Mouse (Mus musculus) erythroblast, embryonic 14.5 days (primary cell): Measurements from ENCODE around the gene Stx5a. TPM values are rescaled to one million over a fixed set of nuclear protein-coding genes. Genes with fewer than 3 reads are reported as not detected.
A peak's percentile ranks its signal among the peaks of the same experiment; 100 is the strongest.

Experiments
- H3K27me3 ChIP-seq: 2 replicates; pipeline ENCODE4 v1.6.1; 2012; ENCODE audit warnings: inconsistent platforms; ENCODE audit not compliant: control insufficient read depth
- H3K36me3 ChIP-seq: 2 replicates; pipeline ENCODE4 v1.6.1; 2012; ENCODE audit warnings: mild to moderate bottlenecking, inconsistent platforms; ENCODE audit not compliant: control insufficient read depth
- H3K4me1 ChIP-seq: 2 replicates; pipeline ENCODE4 v1.6.1; 2012; ENCODE audit warnings: inconsistent platforms; ENCODE audit not compliant: control insufficient read depth
- H3K4me3 ChIP-seq: replicated peaks from 2 replicates; pipeline ENCODE3; 2012; ENCODE audit warnings: moderate library complexity, mild to moderate bottlenecking, inconsistent platforms
- H3K9me3 ChIP-seq: 2 replicates; pipeline ENCODE4 v1.6.1; 2012; ENCODE audit warnings: low read length, inconsistent platforms, mixed read lengths; ENCODE audit not compliant: control insufficient read depth
- GATA1 ChIP-seq: IDR thresholded peaks from 2 replicates; pipeline ENCODE4 v1.6.1; 2012; ENCODE audit warnings: low read length, inconsistent platforms, mixed read lengths
- TAL1 ChIP-seq: IDR thresholded peaks from 3 replicates; pipeline ENCODE4 v1.6.1; 2012; ENCODE audit warnings: low read length, inconsistent platforms, mixed read lengths
- polyA plus RNA-seq: library from polyadenylated mRNA; stranded (reverse); fragments of >175 nt; gene quantifications from 2 replicates; pipeline ENCODE4 v1.2.3, GENCODE M21; 2012

Gene Stx5a
- 3.3 and 3.6 TPM in 2 replicates for polyA plus RNA-seq

- Histone ChIP-seq H3K36me3 (peaks cover 80% of the 10 kb centered on the region), H3K27me3 (no peaks in the 10 kb centered on the region), H3K9me3 (no peaks in the 10 kb centered on the region), H3K4me1 (peaks cover 44% of the 10 kb centered on the region), H3K4me3 (peak within 1 kb of the TSS; percentile 82)
- TF ChIP-seq GATA1, result no peak
- no peak for TF ChIP-seq TAL1
Observed at GRCm38 (mm10) chr19:8741243-8741869, at the start of gene Stx5a. Gene Stx5a, plus strand, starts transcription at chr19:8741413.

- H3K36me3 ChIP-seq, result no peaks in the 10 kb centered on the region
- peaks cover 2% of the 10 kb centered on the region for H3K27me3 ChIP-seq
- peaks cover 23% of the 10 kb centered on the region for H3K4me1 ChIP-seq
- H3K4me3 ChIP-seq, result no peak overlapping the region
- TF ChIP-seq GATA1 (no peak), TAL1 (no peak)
- H3K9me3 ChIP-seq, result no peaks in the 10 kb centered on the region
Observed at GRCm38 (mm10) chr19:8691871-8692539, 49.2 kb upstream of the Stx5a start.

GRCm38 (mm10) chr19:8692740-8693139 is 48.5 kb upstream of the Stx5a start:
- H3K9me3 ChIP-seq, result no peaks in the 10 kb centered on the region
- H3K4me1 ChIP-seq, result peaks cover 23% of the 10 kb centered on the region
- H3K36me3 ChIP-seq, result no peaks in the 10 kb centered on the region
- no peak for TF ChIP-seq GATA1
- no peak for TF ChIP-seq TAL1
- H3K27me3 ChIP-seq, result peaks cover 2% of the 10 kb centered on the region
- H3K4me3 ChIP-seq, result no peak overlapping the region

- Histone ChIP-seq H3K27me3 (peaks cover 2% of the 10 kb centered on the region), H3K36me3 (no peaks in the 10 kb centered on the region), H3K4me1 (peaks cover 25% of the 10 kb centered on the region), H3K4me3 (peak overlapping the region; percentile 31), H3K9me3 (no peaks in the 10 kb centered on the region)
- no peak for TF ChIP-seq TAL1
Observed at GRCm38 (mm10) chr19:8695330-8695729, 45.9 kb upstream of the Stx5a start.

DNA sequence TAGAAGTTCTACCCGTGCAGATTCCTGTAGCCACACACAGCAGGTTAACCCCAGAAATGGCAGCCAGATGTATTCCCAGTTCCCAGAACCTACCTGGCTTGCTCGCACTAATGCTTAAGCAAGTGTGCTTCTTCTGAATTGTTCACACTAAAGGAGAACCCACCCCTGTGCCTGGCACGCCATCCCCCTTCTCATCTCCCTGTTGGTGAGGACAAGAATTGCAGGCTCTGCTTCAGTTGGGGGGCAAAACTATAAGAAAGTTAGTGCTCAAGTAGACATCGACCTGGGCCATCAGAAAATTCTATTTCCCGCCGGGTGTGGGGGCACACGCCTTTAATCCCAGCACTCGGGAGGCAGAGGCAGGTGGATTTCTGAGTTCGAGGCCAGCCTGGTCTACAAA is 41.6 kb upstream of the Stx5a start:
- no peak for TF ChIP-seq TAL1
- no peak for TF ChIP-seq GATA1
- Histone ChIP-seq H3K27me3 (no peaks in the 10 kb centered on the region; the same call in 1 of the 2 replicates), H3K9me3 (no peaks in the 10 kb centered on the region), H3K4me1 (peaks cover 21% of the 10 kb centered on the region), H3K4me3 (no peak overlapping the region), H3K36me3 (peaks cover 2% of the 10 kb centered on the region; the same call in 1 of the 2 replicates)

GRCm38 (mm10) chr19:8702458-8702857 is 38.8 kb upstream of the Stx5a start:
- peaks cover 16% of the 10 kb centered on the region for H3K4me1 ChIP-seq
- no peak for TF ChIP-seq GATA1
- TF ChIP-seq TAL1, result no peak

GRCm38 (mm10) chr19:8703571-8703970 is 37.6 kb upstream of the Stx5a start:
- TF ChIP-seq TAL1, result no peak
- no peak for TF ChIP-seq GATA1
- Histone ChIP-seq H3K9me3 (no peaks in the 10 kb centered on the region), H3K36me3 (peaks cover 38% of the 10 kb centered on the region), H3K4me3 (no peak overlapping the region), H3K27me3 (no peaks in the 10 kb centered on the region; the same call in 1 of the 2 replicates), H3K4me1 (peaks cover 28% of the 10 kb centered on the region)

More at GRCm38 (mm10) chr19:8702458-8702857, 38.8 kb upstream of the Stx5a start:
- Histone ChIP-seq H3K4me3 (no peak overlapping the region), H3K9me3 (no peaks in the 10 kb centered on the region), H3K36me3 (peaks cover 27% of the 10 kb centered on the region), H3K27me3 (no peaks in the 10 kb centered on the region; the same call in 1 of the 2 replicates)

DNA sequence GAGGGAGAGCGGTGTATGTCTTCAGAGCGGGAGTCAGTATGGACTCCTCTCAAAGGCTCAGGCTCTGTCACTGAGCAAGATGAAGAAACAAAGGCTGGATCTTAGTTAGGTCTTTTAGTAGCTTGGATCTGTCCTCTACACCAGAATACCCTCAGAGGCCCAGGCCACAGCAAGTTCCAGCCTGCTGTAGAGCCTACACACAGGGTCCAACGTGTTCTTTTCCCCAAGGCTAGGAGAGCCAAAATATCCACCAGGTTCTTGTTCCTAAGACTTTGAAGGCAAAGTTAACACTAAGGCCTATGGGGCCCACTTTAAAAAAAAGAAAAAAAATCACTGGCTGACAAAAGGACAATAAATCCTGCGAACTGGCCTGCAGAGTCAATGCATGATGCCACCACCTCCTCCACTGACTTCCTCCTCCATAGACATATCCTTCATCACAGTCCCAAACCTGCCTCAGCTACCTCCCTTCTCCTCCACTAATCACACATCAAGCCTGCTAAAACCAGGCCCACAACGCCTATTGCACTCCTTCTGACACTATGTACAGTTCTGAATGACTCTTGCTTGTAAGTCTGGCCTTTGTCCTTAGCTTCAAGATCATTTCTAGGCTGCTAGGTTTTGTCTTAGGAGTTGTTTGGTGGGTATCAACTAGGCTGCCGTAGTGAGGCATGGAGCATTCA is 36.0 kb upstream of the Stx5a start:
- Histone ChIP-seq H3K4me3 (no peak overlapping the region), H3K36me3 (peaks cover 54% of the 10 kb centered on the region), H3K9me3 (no peaks in the 10 kb centered on the region), H3K27me3 (no peaks in the 10 kb centered on the region), H3K4me1 (peaks cover 42% of the 10 kb centered on the region)
- TF ChIP-seq TAL1 (no peak), GATA1 (no peak)

DNA sequence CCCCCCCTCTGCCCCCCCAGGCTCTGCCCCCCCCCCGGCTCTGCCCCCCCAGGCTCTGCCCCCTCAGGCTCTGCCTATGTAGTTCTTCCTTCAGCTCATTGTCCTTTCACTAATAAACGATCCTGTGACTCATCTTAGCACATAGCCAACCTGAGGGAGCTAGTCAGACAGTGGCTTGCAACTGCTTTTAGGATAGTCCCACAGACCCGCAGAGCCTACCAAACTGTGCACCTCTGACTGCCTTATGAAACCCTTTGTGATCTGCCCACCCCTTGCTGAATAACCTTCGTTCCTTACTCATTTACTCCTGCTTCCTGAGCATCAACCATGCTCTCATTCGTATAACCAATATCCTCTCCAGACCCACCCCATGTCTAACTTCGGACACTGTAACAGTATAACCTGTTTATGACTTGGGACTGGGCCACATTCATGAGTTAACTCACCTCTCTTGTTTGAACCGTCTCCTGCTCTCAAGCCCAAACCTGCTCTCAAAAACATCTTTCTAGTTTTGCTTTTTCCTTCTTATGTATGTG is 35.0 kb upstream of the Stx5a start:
- Histone ChIP-seq H3K4me1 (peaks cover 52% of the 10 kb centered on the region), H3K4me3 (no peak overlapping the region), H3K27me3 (no peaks in the 10 kb centered on the region), H3K36me3 (peaks cover 65% of the 10 kb centered on the region), H3K9me3 (no peaks in the 10 kb centered on the region)
- no peak for TF ChIP-seq TAL1
- TF ChIP-seq GATA1, result no peak
